Mouse (Mus musculus) liver, adult 2 months (tissue): ENCODE measurements around the gene Mapk14.

Source experiments
- CTCF ChIP-seq: fragments of 200-500 bp; IDR thresholded peaks from 2 replicates; pipeline ENCODE4 v1.5.1; 2011; ENCODE audit warnings: low read depth, low read length, control low read depth
- POLR2A ChIP-seq: fragments of 200-500 bp; IDR thresholded peaks from 2 replicates; pipeline ENCODE4 v1.6.1; 2011; ENCODE audit warnings: low read length, control low read depth; ENCODE audit not compliant: insufficient read depth; ENCODE audit errors: extremely low read depth

GRCm38 (mm10) chr17:28760736-28761312 is 69.7 kb downstream of the Mapk14 start:
- TF ChIP-seq CTCF = no peak
- TF ChIP-seq POLR2A = no peak
